Mouse (Mus musculus): ENCODE data around the gene Dpp4. TPM values are rescaled to one million over a fixed set of nuclear protein-coding genes. Genes with fewer than 3 reads are reported as not detected.

Gene Dpp4
- polyA plus RNA-seq, 1 experiment: 2.9 TPM

DNA sequence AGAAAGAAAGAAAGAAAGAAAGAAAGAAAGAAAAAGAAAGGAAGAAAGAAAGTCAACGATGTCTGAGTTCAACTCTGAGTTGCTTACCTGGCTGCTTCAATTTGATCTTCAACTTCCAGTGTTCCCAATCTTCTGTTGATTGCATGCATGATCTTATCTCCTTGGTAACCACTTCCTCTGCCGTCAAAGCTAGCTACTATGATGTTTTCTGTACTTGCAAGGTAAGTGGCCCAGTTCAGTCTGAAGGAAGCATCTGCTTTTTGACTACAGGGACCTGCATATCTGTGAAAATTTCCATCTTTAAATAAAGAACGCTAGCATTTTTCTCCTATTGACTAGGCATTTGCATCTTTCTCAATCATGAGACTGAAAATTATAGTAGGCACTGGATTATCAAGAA lies 60.0 kb downstream of the Dpp4 start:
- Histone ChIP-seq H3K4me1 (ENCODE audit: control insufficient read depth, insufficient read depth, low read length) (peaks cover 1% of the 10 kb centered on the region; the same call in 1 of the 2 replicates), H3K27ac (ENCODE audit: insufficient read depth, low read length) (no peak overlapping the region), H3K4me3 (ENCODE audit: insufficient read depth, low read length) (no peak overlapping the region)
- TF ChIP-seq POLR2A (IDR thresholded peaks at IDR 0.05; ENCODE audit: extremely low read depth, insufficient read depth, low read length) (no peak), CTCF (IDR thresholded peaks at IDR 0.05; ENCODE audit: extremely low read depth, insufficient read depth, low read length) (no peak)

DNA sequence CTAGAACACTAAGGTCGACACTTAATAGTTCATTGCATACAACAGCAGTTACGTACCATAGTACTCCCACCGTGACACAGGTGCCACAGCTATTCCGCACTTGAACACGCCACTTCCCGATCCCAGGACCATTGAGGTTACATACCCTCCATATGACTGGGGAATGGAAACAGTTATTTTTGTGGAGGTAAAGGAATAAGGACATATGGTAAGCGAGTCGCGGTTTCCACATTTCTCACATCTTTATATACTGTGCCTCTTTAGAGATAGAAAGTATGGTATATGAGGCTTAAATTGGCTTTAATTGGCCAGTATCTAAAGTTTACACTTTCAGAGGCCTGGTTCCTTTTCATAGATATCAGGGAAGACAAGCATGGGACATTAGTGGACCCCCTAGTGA lies 64.3 kb downstream of the Dpp4 start:
- Histone ChIP-seq H3K27ac (ENCODE audit: insufficient read depth, low read length) (no peak overlapping the region), H3K4me3 (ENCODE audit: insufficient read depth, low read length) (no peak overlapping the region), H3K4me1 (ENCODE audit: control insufficient read depth, insufficient read depth, low read length) (peaks cover 1% of the 10 kb centered on the region; the same call in 1 of the 2 replicates)
- TF ChIP-seq CTCF (IDR thresholded peaks at IDR 0.05; ENCODE audit: extremely low read depth, insufficient read depth, low read length) (no peak), POLR2A (IDR thresholded peaks at IDR 0.05; ENCODE audit: extremely low read depth, insufficient read depth, low read length) (no peak)

- TF ChIP-seq CTCF (IDR thresholded peaks at IDR 0.05; ENCODE audit: extremely low read depth, insufficient read depth, low read length) (no peak), POLR2A (IDR thresholded peaks at IDR 0.05; ENCODE audit: extremely low read depth, insufficient read depth, low read length) (no peak)
- Histone ChIP-seq H3K27ac (ENCODE audit: insufficient read depth, low read length) (no peak overlapping the region), H3K4me1 (ENCODE audit: control insufficient read depth, insufficient read depth, low read length) (peaks cover 4% of the 10 kb centered on the region), H3K4me3 (ENCODE audit: insufficient read depth, low read length) (no peak overlapping the region)
Measured at GRCm38 (mm10) chr2:62346771-62347170, 65.3 kb downstream of the Dpp4 start.

DNA sequence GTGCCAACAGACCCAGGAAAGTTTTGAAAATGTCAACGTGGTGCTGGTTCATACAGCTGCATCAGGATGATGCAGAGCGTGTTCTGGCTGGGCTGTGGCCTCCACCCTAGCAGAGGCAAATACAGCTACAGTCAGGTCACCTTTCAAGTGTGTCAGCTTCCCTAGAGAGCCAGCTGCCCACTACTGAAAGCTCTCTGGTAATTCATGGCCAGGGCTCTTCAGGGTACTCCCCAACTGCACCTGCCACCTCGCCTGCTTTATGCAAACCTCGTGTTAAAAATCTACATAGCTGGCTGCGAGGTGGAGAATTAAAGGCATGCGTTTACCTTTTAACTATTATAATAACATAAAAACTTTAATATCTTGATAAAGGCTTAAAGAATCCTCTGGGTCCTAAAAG lies 67.7 kb downstream of the Dpp4 start:
- H3K27ac ChIP-seq (ENCODE audit: insufficient read depth, low read length): no peak overlapping the region
- no peak overlapping the region for H3K4me3 ChIP-seq (ENCODE audit: insufficient read depth, low read length)
- TF ChIP-seq POLR2A (IDR thresholded peaks at IDR 0.05; ENCODE audit: extremely low read depth, insufficient read depth, low read length) (no peak), CTCF (IDR thresholded peaks at IDR 0.05; ENCODE audit: extremely low read depth, insufficient read depth, low read length) (no peak)
- peaks cover 6% of the 10 kb centered on the region for H3K4me1 ChIP-seq (ENCODE audit: control insufficient read depth, insufficient read depth, low read length)

DNA sequence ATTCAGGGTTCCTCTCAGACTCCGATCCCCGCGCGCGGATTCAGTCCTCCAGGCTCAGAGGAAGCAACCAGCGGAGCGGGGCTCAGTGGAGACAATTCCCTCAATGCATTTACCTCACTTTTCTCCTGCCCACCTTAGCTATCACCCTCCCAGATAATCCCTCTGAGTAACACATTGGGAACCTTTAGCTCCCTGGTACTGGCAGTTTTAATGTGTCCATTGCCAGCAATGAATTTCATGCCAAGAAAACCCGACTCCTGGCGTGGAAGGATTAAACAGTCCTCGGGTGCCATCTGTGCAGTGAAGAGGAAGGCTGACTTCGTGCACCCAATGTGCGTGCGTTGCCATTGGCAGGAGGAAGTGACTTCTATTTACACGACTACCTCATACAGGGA lies 70.3 kb downstream of the Dpp4 start:
- Histone ChIP-seq H3K4me3 (ENCODE audit: insufficient read depth, low read length) (peak overlapping the region; percentile 17; the same call in 1 of the 2 replicates), H3K27ac (ENCODE audit: insufficient read depth, low read length) (peak overlapping the region; percentile 42; the same call in 1 of the 2 replicates), H3K4me1 (ENCODE audit: control insufficient read depth, insufficient read depth, low read length) (peaks cover 4% of the 10 kb centered on the region)
- peak; percentile 34; the same call in 1 of the 2 replicates for TF ChIP-seq POLR2A (IDR thresholded peaks at IDR 0.05; ENCODE audit: extremely low read depth, insufficient read depth, low read length)
- TF ChIP-seq CTCF (IDR thresholded peaks at IDR 0.05; ENCODE audit: extremely low read depth, insufficient read depth, low read length): no peak

DNA sequence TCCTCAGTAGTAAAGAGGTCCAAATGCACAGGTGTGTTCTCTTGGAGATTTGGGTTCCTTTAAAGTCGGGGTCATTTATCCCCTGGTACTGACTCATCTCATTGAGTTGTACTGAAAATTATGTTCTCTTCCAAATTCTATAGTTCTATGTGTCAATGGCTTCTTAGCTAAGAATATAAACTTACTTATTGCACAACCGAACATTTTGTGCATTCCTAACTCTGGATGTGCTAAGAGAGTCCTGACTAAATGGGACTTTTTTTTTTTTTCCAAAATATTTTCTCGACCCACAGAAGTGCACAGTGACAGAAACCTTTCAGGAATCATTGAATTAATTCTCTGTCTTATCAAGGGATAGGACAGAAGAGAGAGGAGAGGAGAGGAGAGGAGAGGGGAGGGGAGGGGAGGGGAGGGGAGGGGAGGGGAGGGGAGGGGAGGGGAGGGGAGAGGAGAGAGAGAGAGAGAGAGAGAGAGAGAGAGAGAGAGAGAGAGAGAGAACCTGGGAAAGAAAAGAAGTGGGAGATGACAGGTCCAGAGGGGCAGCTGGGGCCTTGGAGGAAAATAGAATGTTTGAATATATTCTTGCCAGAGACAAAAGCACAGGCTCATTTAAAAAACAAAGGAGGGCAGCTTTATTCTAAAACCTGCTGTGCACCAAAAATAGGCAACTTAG lies 70.8 kb downstream of the Dpp4 start:
- peaks cover 4% of the 10 kb centered on the region for H3K4me1 ChIP-seq (ENCODE audit: control insufficient read depth, insufficient read depth, low read length)
- H3K27ac ChIP-seq (ENCODE audit: insufficient read depth, low read length): no peak overlapping the region
- H3K4me3 ChIP-seq (ENCODE audit: insufficient read depth, low read length): no peak overlapping the region
- TF ChIP-seq POLR2A (IDR thresholded peaks at IDR 0.05; ENCODE audit: extremely low read depth, insufficient read depth, low read length) (no peak), CTCF (IDR thresholded peaks at IDR 0.05; ENCODE audit: extremely low read depth, insufficient read depth, low read length) (no peak)

- H3K4me1 ChIP-seq (ENCODE audit: control insufficient read depth, insufficient read depth, low read length): peaks cover 4% of the 10 kb centered on the region
- no peak for TF ChIP-seq CTCF (IDR thresholded peaks at IDR 0.05; ENCODE audit: extremely low read depth, insufficient read depth, low read length)
- TF ChIP-seq POLR2A (IDR thresholded peaks at IDR 0.05; ENCODE audit: extremely low read depth, insufficient read depth, low read length): no peak
- peak overlapping the region; percentile 84 for H3K27ac ChIP-seq (ENCODE audit: insufficient read depth, low read length)
- no peak overlapping the region for H3K4me3 ChIP-seq (ENCODE audit: insufficient read depth, low read length)
Measured at GRCm38 (mm10) chr2:62339222-62339944, 72.6 kb downstream of the Dpp4 start.

DNA sequence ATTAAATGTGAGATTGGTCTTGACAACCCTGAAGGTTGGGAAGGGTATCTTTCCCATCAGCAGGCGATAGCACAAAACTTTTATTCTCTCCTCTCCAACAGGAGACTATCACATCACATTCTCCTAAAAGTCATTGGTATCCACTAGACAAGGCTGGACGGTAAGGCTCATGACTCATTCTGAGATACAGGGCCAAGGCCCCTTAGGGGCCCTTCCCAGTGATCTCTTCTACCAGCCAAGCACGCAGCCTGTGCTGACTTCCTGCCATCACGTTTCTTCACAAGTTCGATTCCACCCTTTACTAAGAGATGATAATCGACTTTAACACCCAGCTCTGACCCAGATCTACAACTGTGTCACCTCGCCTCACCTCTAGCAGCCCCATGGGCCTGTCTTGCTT lies 74.9 kb downstream of the Dpp4 start:
- Histone ChIP-seq H3K27ac (ENCODE audit: insufficient read depth, low read length) (no peak overlapping the region), H3K4me1 (ENCODE audit: control insufficient read depth, insufficient read depth, low read length) (peaks cover 4% of the 10 kb centered on the region), H3K4me3 (ENCODE audit: insufficient read depth, low read length) (no peak overlapping the region)
- TF ChIP-seq POLR2A (IDR thresholded peaks at IDR 0.05; ENCODE audit: extremely low read depth, insufficient read depth, low read length): no peak
- TF ChIP-seq CTCF (IDR thresholded peaks at IDR 0.05; ENCODE audit: extremely low read depth, insufficient read depth, low read length): no peak

DNA sequence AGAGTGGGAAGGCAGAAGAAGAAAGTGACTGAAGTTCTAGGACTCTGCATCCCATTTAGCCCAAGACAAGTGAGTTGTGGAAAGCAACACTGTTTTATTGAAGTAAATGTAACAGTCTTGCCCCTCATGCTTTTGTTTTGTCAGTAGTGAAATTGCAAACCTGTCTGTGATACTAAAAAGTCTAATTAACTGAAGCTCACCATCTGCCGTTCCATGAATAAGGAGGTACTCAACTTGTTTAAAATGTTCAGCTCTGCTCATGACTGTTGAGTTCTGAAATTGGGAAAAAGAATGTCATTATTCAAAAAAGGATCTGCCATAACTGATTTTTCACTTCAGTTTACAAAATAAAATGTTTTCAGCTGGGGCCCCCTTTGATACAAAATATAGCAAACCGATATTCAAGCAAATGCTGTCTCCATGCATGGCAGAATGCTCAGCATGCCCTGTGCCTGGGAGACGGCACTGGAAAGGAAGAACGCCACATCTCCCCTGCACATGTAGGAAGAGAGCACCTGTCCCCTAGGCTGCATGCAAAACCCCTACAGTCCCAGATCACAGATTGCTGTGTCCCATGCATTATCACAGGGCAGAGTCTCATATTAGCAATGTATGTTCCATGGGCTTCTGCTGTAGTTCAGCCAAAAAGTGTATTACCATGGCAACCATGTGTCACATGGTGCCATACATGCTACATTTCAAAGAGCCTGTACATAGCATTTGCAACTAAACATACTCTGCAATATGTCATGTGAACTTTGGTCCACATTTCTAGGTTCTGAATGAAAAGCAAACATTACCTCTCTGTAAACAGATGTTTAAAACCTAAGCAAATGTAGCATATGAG lies 77.4 kb downstream of the Dpp4 start:
- TF ChIP-seq CTCF (IDR thresholded peaks at IDR 0.05; ENCODE audit: extremely low read depth, insufficient read depth, low read length): no peak
- no peak for TF ChIP-seq POLR2A (IDR thresholded peaks at IDR 0.05; ENCODE audit: extremely low read depth, insufficient read depth, low read length)
- Histone ChIP-seq H3K4me1 (ENCODE audit: control insufficient read depth, insufficient read depth, low read length) (no peaks in the 10 kb centered on the region; the same call in 1 of the 2 replicates), H3K27ac (ENCODE audit: insufficient read depth, low read length) (peak overlapping the region; percentile 41; the same call in 1 of the 2 replicates), H3K4me3 (ENCODE audit: insufficient read depth, low read length) (no peak overlapping the region)
